Comparison of ENCODE assay signal across 7 mouse cellular contexts in genomic region chr13:97205052-97205701, GRCm38 (mm10). TPM values are rescaled to one million over a fixed set of nuclear protein-coding genes. Genes with fewer than 3 reads are reported as not detected.
DNase-seq lines count a peak whose midpoint lies in the region; ATAC-seq and TF ChIP-seq lines count a peak whose summit lies in the region.

No protein-coding gene starts in this region.

- intact Hi-C loops in left cerebral cortex, postnatal 4 days (cut with DNase I) = no loop called here

- peak; percentile 86 for ATAC-seq in intestine, postnatal 0 days
- ATAC-seq in midbrain, embryonic 12.5 days (ENCODE audit: low FRiP score, low read depth) = peak; percentile 58; the same call in 1 of the 2 replicates

- H3K4me3 ChIP-seq in embryonic facial prominence, embryonic 10.5 days = peak overlapping the region; percentile 55
- H3K4me3 ChIP-seq in intestine, postnatal 0 days (ENCODE audit: low read depth, low read length) = peak overlapping the region; percentile 22
- H3K4me3 ChIP-seq in midbrain, embryonic 12.5 days = peak overlapping the region; percentile 37
- peak overlapping the region; percentile 2; the same call in 1 of the 2 replicates for H3K4me3 ChIP-seq in small intestine, adult 2 months (ENCODE audit: low read depth, low read length)

- H3K36me3 ChIP-seq in embryonic facial prominence, embryonic 10.5 days (replicated peaks) = no peaks in the 10 kb centered on the region
- H3K36me3 ChIP-seq in intestine, postnatal 0 days (ENCODE audit: control insufficient read depth, insufficient read depth) = no peaks in the 10 kb centered on the region
- H3K36me3 ChIP-seq in midbrain, embryonic 12.5 days = no peaks in the 10 kb centered on the region
- H3K36me3 ChIP-seq in small intestine, adult 2 months (ENCODE audit: control insufficient read depth, insufficient read depth, low read length) = no peaks in the 10 kb centered on the region

- H3K4me1 ChIP-seq in embryonic facial prominence, embryonic 10.5 days = peaks cover 5% of the 10 kb centered on the region; the same call in 1 of the 2 replicates
- H3K4me1 ChIP-seq in intestine, postnatal 0 days (replicated peaks; ENCODE audit: control insufficient read depth, insufficient read depth, low read length) = peaks cover 4% of the 10 kb centered on the region; the same call in 1 of the 2 replicates
- 0 out of 2 replicates have a peak, but pooled peaks cover 6% of the 10 kb centered on the region for H3K4me1 ChIP-seq in midbrain, embryonic 12.5 days
- peaks cover 18% of the 10 kb centered on the region; the same call in 1 of the 2 replicates for H3K4me1 ChIP-seq in small intestine, adult 2 months (ENCODE audit: control insufficient read depth, insufficient read depth, insufficient read length, low read length)

- H3K9ac ChIP-seq in intestine, postnatal 0 days (ENCODE audit: low read depth, low read length) = no peak overlapping the region
- H3K9ac ChIP-seq in midbrain, embryonic 12.5 days (replicated peaks) = no peak overlapping the region

- H3K4me2 ChIP-seq in intestine, postnatal 0 days (replicated peaks; ENCODE audit: low read depth) = peak overlapping the region; percentile 57
- peak overlapping the region; percentile 61 for H3K4me2 ChIP-seq in midbrain, embryonic 12.5 days (replicated peaks)

- no peak for TF ChIP-seq POLR2A in small intestine, adult 2 months (IDR thresholded peaks at IDR 0.05; ENCODE audit: low read depth, low read length)

- H3K9me3 ChIP-seq in embryonic facial prominence, embryonic 10.5 days = peaks cover under 1% of the 10 kb centered on the region; the same call in 1 of the 2 replicates
- no peaks in the 10 kb centered on the region for H3K9me3 ChIP-seq in intestine, postnatal 0 days (ENCODE audit: control insufficient read depth)
- no peaks in the 10 kb centered on the region for H3K9me3 ChIP-seq in midbrain, embryonic 12.5 days

- H3K27ac ChIP-seq in embryonic facial prominence, embryonic 10.5 days (replicated peaks) = peak overlapping the region; percentile 78
- H3K27ac ChIP-seq in intestine, postnatal 0 days (ENCODE audit: low read depth, low read length) = peak overlapping the region; percentile 30; the same call in 1 of the 2 replicates
- H3K27ac ChIP-seq in midbrain, embryonic 12.5 days (replicated peaks) = 0 out of 2 replicates have a peak overlapping the region, but pooled peaks have one; percentile 39
- H3K27ac ChIP-seq in small intestine, adult 2 months (ENCODE audit: insufficient read depth, low read depth, low read length) = peak overlapping the region; percentile 86

- WGBS in embryonic facial prominence, embryonic 10.5 days = 18% methylated on average over 18 of the region's 18 CpGs
- WGBS in intestine, postnatal 0 days = 4% methylated on average over 18 of the region's 18 CpGs
- WGBS in midbrain, embryonic 12.5 days = 14% methylated on average over 18 of the region's 18 CpGs
- WGBS in small intestine, adult 2 months = 2% methylated on average over 18 of the region's 18 CpGs

- 0 out of 2 replicates have a peak, but pooled peaks cover 7% of the 10 kb centered on the region for H3K27me3 ChIP-seq in embryonic facial prominence, embryonic 10.5 days (replicated peaks; ENCODE audit: low read depth, poor library complexity, severe bottlenecking)
- no peaks in the 10 kb centered on the region for H3K27me3 ChIP-seq in intestine, postnatal 0 days (replicated peaks; ENCODE audit: control insufficient read depth, insufficient read depth, low read length)
- no peaks in the 10 kb centered on the region for H3K27me3 ChIP-seq in midbrain, embryonic 12.5 days
- no peaks in the 10 kb centered on the region for H3K27me3 ChIP-seq in small intestine, adult 2 months (ENCODE audit: control insufficient read depth, insufficient read depth, low read length)

- peak; percentile 87 for DNase-seq in adrenal gland, postnatal 10 days
- DNase-seq in embryonic facial prominence, embryonic 10.5 days (ENCODE audit: low spot score) = peak; percentile 74
- DNase-seq in gonadal fat pad, adult 2 months (ENCODE audit: low read depth) = peak; percentile 52
- DNase-seq in left cerebral cortex, postnatal 4 days = peak; percentile 77

- peak; percentile 83 for TF ChIP-seq CTCF in intestine, postnatal 0 days (IDR thresholded peaks at IDR 0.05; ENCODE audit: low read depth)
- TF ChIP-seq CTCF in small intestine, adult 2 months (IDR thresholded peaks at IDR 0.05; ENCODE audit: extremely low read depth, insufficient read length, insufficient replicate concordance, low read depth, low read length) = no peak

RNA-seq across cellular contexts. Expression of gene Hexb, which starts 7.0 kb away (rescaled TPM):
- total RNA-seq in adrenal gland, postnatal 10 days (2021) = 10 to 100 TPM; 26.7 to 29.8 TPM
- polyA plus RNA-seq in embryonic facial prominence, embryonic 10.5 days (2016; fragmentation: Nextera tagmentation; extraction: Ambion mirVana) = 14.1 and 18.4 TPM in 2 replicates
- 200 and 256 TPM in 2 replicates for polyA plus RNA-seq in gonadal fat pad, adult 2 months (2012; rRNA removed)
- polyA plus RNA-seq in intestine, postnatal 0 days (2015; fragmentation: Nextera tagmentation; extraction: Ambion mirVana) = 273 and 300 TPM in 2 replicates
- 10 to 100 TPM; 38.9 to 42.2 TPM for total RNA-seq in left cerebral cortex, postnatal 4 days (2021)
- polyA plus RNA-seq in midbrain, embryonic 12.5 days (2016; fragmentation: Nextera tagmentation; extraction: Ambion mirVana) = 23.8 and 24.2 TPM in 2 replicates
- polyA plus RNA-seq in small intestine, adult 2 months (2012; rRNA removed) = 82.6 and 294 TPM in 2 replicates

RNA-seq across cellular contexts. Expression of gene Enc1, which starts 35.7 kb away (rescaled TPM):
- total RNA-seq in adrenal gland, postnatal 10 days (2021) = 10 to 100 TPM; 19.6 to 20.3 TPM
- polyA plus RNA-seq in embryonic facial prominence, embryonic 10.5 days (2016; fragmentation: Nextera tagmentation; extraction: Ambion mirVana) = 5.6 and 6.8 TPM in 2 replicates
- polyA plus RNA-seq in gonadal fat pad, adult 2 months (2012; rRNA removed) = 12.9 and 13.8 TPM in 2 replicates
- polyA plus RNA-seq in intestine, postnatal 0 days (2015; fragmentation: Nextera tagmentation; extraction: Ambion mirVana) = 2.3 and 2.6 TPM in 2 replicates
- 100 to 1,000 TPM; 740 to 833 TPM for total RNA-seq in left cerebral cortex, postnatal 4 days (2021)
- polyA plus RNA-seq in midbrain, embryonic 12.5 days (2016; fragmentation: Nextera tagmentation; extraction: Ambion mirVana) = 21.9 and 22.0 TPM in 2 replicates
- polyA plus RNA-seq in small intestine, adult 2 months (2012; rRNA removed) = 3.4 and 4.6 TPM in 2 replicates

Comparison
In these comparisons a context has a peak if more than half of its experiments do, and no peak if none do; other contexts are left out.
1. Peak in every context shown above with its lines: DNase-seq, ATAC-seq, H3K4me3 ChIP-seq and H3K27ac ChIP-seq.
2. H3K27ac ChIP-seq: peak in every context shown above with its lines; median percentile 86 in small intestine, adult 2 months; 78 in embryonic facial prominence, embryonic 10.5 days; 39 in midbrain, embryonic 12.5 days; 30 in intestine, postnatal 0 days.
3. H3K4me3 ChIP-seq: peak in every context shown above with its lines; median percentile 55 in embryonic facial prominence, embryonic 10.5 days; 37 in midbrain, embryonic 12.5 days; 22 in intestine, postnatal 0 days; 2 in small intestine, adult 2 months.